Mouse (Mus musculus) thymus, postnatal 10 days (tissue): ENCODE results near the gene Aldh3a2.
A peak's percentile ranks its signal among the peaks of the same experiment; 100 is the strongest.
"Not testable (repeated sequence)": the region's sequence is repeated elsewhere in the genome, so short reads cannot be mapped to it uniquely, and the experiment has no call there.

Experiments
- DNase-seq, 2 experiments: peaks; one replicate each; pipeline ENCODE4 v3.0.0; 2021; ENCODE audit warnings: low spot score in 2 of 2

Aldh3a2 gene

GRCm38 (mm10) chr11:61266551-61267533 is at the start of gene Aldh3a2:
Gene Aldh3a2 (minus strand): TSS chr11:61267464.
- peak; percentile 95 for DNase-seq

- no peak for DNase-seq
Measured at GRCm38 (mm10) chr11:61316864-61317263, 49.6 kb upstream of the Aldh3a2 start.

- DNase-seq = peak in 1 of 2 experiments; percentile 55
Measured at GRCm38 (mm10) chr11:61310321-61310720, 43.1 kb upstream of the Aldh3a2 start.

GRCm38 (mm10) chr11:61309831-61310230 is 42.6 kb upstream of the Aldh3a2 start:
- DNase-seq = peak; percentile 68 to 75

GRCm38 (mm10) chr11:61307795-61308194 is 40.5 kb upstream of the Aldh3a2 start:
- DNase-seq = no peak

- DNase-seq = peak; percentile 58 to 80
Measured at GRCm38 (mm10) chr11:61305377-61305776, 38.1 kb upstream of the Aldh3a2 start.

- DNase-seq = not testable (repeated sequence)
Measured at GRCm38 (mm10) chr11:61304535-61304934, 37.3 kb upstream of the Aldh3a2 start.

GRCm38 (mm10) chr11:61300716-61301392 is 33.6 kb upstream of the Aldh3a2 start:
- no peak for DNase-seq

- no peak for DNase-seq
Measured at GRCm38 (mm10) chr11:61300205-61300604, 32.9 kb upstream of the Aldh3a2 start.

GRCm38 (mm10) chr11:61297901-61298300 is 30.6 kb upstream of the Aldh3a2 start:
- DNase-seq = no peak

GRCm38 (mm10) chr11:61297326-61297725 is 30.1 kb upstream of the Aldh3a2 start:
- no peak for DNase-seq

- DNase-seq = no peak
Measured at GRCm38 (mm10) chr11:61296556-61296955, 29.3 kb upstream of the Aldh3a2 start.

- no peak for DNase-seq
Measured at GRCm38 (mm10) chr11:61295556-61295955, 28.3 kb upstream of the Aldh3a2 start.

GRCm38 (mm10) chr11:61294431-61294830 is 27.2 kb upstream of the Aldh3a2 start:
- DNase-seq = no peak

GRCm38 (mm10) chr11:61293251-61293650 is 26.0 kb upstream of the Aldh3a2 start:
- no peak for DNase-seq

GRCm38 (mm10) chr11:61284323-61284722 is 17.1 kb upstream of the Aldh3a2 start:
- no peak for DNase-seq

GRCm38 (mm10) chr11:61283414-61284049 is 16.3 kb upstream of the Aldh3a2 start:
- no peak for DNase-seq

GRCm38 (mm10) chr11:61278445-61279077 is 11.3 kb upstream of the Aldh3a2 start:
- DNase-seq = no peak

- DNase-seq = no peak
Measured at GRCm38 (mm10) chr11:61277937-61278336, 10.7 kb upstream of the Aldh3a2 start.

GRCm38 (mm10) chr11:61276482-61276881 is 9.2 kb upstream of the Aldh3a2 start:
- no peak for DNase-seq

GRCm38 (mm10) chr11:61275106-61275505 is 7.8 kb upstream of the Aldh3a2 start:
- no peak for DNase-seq

- DNase-seq = no peak
Measured at GRCm38 (mm10) chr11:61274421-61274820, 7.2 kb upstream of the Aldh3a2 start.
